Mouse (Mus musculus) liver (tissue): ENCODE data around the gene Fam155a.
"Not testable (repeated sequence)": the region's sequence is repeated elsewhere in the genome, so short reads cannot be mapped to it uniquely, and the experiment has no call there.

ENCODE experiments used
- DNase-seq: peaks from one replicate; pipeline ENCODE4 v3.0.0-alpha.2; 2020; ENCODE audit warnings: mixed read lengths

Fam155a gene

DNA sequence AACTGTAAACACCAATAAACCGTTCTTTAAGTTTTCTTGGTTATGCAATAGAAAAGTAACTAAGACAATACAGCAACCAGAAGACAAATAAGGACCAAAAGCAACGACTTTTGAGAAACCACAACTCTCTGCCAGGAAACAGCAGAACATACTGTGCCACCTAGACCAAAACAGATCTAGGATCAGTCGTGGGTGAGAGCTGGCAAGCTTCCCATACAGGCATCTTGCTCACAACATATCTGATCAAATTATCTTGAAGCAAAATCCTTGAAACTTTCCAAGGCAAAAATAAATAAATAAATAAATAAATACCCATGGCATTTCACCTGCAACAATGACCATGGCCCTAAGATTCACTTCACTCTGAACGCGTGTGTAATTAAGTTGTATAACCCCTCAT lies 376.3 kb downstream of the Fam155a start:
- DNase-seq, result no peak

DNA sequence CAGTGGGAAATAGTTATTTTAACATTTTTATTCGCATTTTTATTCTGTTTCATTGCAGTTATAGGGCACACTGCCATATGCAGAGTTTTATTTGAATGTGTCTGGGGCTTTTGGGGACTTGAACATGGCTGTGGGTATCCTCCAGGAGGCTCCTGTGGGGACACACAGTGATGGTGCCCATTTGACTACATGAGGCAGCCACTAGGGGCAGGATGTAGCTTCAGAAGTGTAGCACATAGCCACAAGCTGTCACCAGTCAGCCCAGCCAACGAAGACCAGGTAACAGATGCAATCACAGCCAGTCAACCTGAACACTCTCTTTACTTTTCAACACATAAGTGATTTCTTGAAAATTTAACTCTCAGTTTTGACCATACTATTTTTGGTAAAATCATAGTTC lies 377.7 kb downstream of the Fam155a start:
- DNase-seq, result no peak

DNA sequence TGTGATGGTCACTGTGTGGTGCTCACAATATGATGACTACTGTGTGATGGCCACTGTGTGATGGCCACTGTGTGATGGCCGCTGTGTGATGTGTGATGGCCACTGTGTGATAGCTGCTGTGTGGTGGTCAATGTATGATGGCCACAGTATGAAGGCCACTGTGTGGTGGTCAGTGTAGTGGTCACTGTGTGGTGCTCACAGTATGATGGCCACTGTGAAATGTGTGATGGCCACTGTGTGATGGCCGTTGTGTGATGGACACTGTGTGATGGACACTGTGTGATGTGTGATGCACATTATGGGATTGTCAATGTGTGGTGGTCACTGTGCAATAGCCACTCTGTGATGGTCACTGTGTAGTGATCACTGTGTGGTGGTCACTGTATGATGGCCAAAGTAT lies 380.7 kb downstream of the Fam155a start:
- not testable (repeated sequence) for DNase-seq

DNA sequence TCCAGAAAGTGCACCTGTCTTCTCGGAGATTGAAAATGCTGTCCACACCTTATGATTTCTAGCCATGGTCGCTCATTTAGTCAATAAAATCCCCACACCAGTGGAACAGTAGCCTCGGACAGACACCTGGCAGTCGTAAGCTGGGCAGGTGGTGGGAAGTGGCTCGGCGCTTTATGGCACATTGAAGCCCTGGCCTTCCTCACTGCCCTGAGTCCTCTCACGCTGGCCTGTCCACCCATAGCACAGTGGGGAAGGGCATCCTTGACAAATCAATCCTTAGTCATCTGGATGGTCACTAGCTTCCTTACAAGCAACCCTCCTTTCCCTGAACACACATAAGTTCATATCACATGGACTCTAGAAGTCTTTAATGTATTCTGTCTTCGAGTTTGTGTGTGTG lies 401.8 kb downstream of the Fam155a start:
- DNase-seq, result no peak

DNA sequence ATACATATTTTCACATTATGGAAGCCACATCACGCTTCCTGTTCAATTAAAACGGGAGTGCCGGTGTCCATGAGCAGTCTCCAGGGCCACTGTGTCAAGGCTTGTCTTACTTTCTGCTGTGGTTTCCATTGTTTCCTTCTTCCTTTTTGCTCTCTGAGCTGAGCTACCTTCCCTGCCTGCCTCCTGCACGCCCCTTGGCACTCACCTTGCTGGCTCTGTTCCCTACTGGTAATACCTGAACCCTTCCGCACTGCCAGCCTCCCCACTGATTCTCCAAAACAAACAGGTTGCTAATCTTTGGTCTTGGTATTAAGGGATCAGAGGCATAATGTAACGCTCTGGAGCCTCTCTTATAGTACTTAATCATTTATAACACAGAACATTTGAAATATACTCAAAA lies 403.2 kb downstream of the Fam155a start:
- DNase-seq, result no peak

DNA sequence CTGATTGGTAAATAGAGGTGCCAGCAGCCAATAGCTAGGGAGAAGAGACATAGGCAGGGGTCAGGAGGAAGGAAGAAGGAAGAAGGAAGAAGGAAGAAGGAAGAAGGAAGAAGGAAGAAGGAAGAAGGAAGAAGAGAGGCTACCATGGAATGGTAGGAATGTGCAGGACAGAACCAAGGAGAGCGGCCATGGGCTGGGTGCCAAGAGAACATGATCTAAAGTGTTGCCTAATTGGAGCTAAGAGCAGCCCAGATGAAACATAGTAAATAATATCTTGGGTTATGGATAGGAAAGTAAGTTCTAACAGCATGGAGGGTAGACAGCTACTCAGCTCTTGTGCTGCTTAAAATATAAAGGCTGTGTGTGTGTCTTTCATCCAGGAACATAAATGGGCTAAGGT lies 405.6 kb downstream of the Fam155a start:
- DNase-seq, result no peak

DNA sequence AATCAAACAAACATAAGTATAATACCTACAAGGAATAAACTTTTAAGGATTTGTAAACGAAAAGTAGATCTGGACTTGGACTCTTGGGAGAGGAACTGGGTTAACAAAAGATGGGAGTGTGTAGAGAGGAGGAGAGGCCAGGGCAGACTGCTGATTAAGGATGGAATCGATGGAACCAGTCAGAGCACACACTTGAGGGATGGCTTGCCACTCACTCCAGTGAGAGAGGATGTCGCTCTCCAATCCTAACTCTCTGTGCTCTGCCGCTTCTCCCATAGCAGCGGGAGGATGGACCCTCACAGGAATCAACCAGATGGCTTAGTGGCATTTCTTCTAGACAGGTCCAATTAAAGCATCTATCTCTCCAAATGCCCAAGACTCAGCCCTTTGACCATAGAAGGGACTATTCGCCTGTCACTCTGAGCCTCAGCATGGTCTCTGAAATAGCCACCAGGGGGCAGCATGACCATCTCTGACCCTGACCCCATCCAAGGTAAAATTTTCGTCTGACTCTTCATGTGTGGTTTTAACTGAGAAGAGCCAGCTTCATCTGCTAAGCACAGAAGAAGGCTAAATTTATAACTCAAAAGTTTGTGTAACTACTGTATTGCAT lies 422.3 kb downstream of the Fam155a start:
- DNase-seq, result peak; percentile 16

DNA sequence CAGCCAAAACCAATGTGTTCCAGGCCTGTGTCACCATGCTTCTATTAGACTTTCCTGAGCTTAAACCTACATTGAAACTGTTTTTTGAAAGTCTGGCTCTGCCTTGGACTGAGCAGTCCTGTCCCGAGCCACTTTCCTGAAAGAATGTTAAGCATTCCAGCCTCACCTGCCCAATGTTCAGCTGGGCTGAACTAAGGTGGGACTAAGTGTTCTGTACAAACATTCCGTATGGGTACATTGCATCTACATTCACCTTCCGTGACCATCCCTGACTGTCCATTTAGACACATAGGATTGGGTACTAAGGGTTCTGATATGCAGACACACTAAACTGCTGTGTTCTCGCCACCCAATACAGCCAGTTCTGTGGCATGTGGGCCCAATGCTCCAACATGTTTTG lies 423.8 kb downstream of the Fam155a start:
- no peak for DNase-seq

DNA sequence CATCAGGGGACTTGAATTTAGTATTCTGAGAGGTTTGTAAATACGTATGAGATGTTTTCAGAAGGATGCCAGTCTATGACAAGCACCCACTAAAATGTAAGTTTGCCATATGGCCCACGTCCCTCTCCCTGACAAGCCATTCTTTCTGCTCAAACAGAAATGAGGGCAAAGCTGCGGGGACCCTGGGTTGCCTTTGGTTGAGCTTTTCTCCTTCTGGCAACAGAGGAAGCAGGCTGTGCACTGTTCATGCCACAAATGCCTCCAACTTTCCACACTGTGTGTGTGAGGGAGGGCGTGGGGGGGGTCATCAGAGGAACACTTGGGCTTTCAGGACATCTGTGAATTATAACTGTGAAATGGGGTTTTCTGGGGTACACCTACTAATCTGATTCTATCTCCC lies 426.8 kb downstream of the Fam155a start:
- DNase-seq, result no peak

DNA sequence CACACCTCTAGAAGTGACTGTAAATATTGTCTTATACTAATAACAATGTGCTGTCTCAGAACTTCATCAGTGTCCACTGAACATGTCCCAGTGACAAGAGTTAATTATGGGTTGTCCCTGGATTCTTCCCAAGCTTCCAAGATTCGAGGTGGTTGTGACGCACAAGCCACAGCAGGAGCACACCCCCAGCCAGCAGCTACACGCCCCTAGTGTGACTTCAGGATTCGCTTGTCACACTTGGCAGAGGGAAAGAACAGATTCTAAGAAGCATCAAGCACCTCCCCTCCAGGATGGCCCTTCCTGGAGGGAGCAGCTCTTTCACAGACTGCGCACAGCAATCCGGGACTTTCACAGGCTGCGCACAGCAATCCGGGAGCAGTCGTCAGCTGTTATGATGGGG lies 428.0 kb downstream of the Fam155a start:
- DNase-seq, result no peak

DNA sequence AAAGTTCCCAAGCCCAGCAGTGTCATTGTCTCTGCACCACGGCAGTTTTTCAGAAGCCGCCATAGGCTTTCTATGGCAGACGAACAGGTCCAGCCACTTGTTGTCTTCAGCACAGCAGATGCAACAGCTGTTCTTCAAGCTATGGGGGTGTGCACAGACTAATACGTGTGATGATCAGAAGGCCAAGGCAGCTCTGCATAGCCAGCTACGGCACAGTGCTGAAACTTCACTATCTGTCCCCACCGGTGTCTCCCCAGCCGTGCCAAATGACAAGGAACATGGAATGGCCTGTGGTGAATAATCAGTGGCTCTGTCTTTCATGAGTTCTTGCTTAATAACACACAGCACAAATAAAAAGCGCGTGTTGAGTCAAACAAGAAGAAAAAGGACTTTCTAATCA lies 428.4 kb downstream of the Fam155a start:
- DNase-seq, result no peak

DNA sequence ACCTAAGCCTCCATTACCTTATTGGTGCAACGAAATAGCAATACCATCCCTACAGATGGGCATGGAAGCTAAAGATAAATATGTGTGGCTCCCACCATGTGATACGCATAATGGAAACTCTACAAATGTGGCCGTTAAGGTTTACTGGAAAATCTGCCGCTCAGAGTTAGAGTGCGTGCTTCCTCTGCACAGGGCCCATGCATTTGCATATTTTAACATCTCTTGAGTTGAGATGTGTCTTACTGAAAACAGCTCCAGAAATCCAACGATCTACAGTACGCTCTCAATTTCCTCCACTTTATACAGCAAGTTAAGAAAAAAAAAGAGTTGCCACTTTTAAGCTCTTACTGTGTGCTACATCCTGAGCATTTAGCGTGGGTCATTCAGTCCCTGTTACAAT lies 433.1 kb downstream of the Fam155a start:
- no peak for DNase-seq

DNA sequence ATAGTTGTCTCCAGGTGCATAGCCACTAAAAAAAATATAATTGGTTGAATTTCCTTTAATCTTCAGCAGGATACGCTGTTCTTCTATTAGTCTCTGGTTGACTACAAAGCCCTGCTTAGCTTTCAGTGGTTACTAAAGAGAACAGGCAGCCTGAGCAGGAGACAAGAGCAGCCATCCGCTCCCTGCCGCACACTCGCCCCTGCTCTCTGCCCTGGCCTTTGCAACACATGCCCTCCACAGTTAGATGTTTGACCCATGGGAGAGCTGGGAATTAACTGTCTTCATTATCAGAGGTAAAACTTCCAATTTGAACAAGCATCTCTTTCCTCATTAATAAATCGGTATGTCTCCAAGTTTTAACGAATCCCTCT lies 435.0 kb downstream of the Fam155a start:
- no peak for DNase-seq

DNA sequence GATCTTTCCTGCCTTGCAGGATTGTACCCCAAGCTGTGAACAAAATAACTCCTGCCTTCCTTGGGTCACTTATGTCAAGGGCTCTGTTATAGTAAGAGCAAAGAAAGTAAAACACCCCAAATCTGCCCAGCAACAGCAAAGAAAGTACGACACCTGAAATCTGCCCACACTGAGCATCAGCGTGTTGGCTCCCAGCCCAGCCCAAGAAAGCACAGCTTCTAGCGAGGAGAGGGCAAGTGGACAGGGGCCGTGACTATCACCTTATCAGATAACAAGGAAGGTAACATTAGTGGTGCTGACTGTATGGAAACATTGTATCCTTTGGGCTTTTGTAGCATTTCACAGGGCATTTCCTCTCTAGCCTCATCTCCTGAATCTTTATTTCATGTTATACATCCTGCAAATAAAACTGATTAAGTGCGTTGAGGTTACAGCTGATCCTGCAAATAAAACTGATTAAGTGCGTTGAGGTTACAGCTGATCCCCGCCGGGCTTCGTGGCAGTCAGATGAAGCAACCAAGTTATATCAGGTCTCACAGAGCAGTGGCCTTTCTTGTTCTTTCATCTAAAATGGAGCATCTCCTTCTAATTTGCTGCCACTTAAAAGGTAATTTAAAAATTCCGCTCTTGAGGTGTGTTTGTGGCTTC lies 435.6 kb downstream of the Fam155a start:
- DNase-seq, result no peak

DNA sequence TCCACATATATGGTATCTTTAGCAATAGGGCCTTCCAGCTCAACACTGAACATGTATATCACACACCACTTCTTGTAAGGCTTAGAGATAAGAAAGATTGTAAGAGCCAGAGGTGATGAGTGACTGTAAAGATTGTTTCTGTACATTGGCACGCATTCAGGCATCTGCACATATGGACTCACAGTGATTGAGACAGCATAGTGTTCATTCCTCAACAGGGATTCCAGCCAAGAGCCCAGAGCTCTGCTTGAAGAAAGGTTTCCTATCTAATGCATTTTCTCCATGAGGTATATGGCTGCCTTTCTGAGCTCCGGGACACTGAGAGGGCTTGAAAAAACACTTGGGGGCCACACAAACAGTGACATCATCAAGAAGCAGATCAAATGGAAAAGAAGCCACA lies 438.2 kb downstream of the Fam155a start:
- DNase-seq, result no peak

DNA sequence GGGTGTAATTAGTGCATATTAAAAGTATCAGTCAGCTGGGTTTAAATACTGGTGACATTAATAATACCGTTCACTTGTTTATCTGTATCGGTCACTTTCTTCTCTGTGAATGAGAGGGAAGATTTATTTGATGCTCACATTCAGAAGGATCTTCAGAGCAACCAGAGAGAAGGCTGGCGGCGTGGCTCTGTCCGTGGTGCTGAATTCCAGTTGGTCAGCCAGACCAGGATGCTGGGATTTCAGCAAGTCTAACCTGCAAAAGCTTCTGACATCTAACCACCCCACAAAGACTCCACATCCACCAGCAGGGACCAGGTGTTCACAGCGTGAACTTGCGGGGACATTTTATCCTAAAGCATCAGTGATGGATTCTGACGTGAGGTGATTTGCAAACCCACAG lies 461.5 kb downstream of the Fam155a start:
- DNase-seq, result peak; percentile 50

DNA sequence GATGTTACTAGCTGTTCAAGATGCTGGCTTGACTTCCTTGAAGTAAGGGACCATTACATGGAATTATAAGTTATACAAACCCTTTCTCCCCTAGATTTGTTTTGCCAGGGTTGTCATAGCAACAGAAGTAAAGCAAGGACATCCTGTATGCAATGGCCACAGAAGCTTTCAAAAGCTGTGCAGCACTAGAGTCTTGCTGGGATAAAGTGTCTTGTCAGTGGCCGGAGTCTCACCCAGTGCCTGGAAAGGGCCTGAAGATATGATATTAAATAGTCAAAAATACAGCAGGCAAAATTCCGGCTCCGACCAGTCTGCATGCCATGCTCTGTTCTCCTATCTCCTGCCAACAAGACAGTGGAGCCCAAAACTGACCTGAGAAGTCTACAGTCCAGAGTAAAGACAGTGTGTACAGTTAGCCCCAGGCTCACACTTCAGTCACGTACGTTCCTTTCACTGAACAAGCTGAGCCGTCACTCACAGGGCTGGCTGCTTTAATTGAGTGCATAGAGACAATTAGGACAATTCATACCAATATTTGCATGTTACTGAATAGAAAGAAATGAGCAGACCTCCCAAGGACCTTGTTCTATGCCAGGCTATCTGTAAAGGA lies 467.3 kb downstream of the Fam155a start:
- no peak for DNase-seq

DNA sequence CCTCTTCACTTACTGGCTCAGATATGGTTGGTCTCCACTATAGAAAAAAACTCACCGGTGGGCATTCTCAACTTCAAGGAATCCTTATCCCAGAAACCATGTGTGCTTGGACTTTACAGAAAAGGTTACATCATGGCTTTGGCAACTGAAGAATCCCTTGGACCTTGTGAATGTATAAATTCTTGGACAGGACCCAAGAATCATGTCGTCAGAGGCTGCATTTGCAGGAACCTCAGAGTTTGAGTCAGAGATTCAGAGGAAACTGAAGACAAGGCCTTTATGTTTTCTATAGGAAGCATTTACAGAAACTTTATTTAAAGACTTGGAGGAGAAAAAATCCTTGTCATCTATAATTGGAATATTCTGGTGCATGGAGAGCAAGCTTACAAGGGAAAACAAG lies 475.9 kb downstream of the Fam155a start:
- DNase-seq, result no peak

DNA sequence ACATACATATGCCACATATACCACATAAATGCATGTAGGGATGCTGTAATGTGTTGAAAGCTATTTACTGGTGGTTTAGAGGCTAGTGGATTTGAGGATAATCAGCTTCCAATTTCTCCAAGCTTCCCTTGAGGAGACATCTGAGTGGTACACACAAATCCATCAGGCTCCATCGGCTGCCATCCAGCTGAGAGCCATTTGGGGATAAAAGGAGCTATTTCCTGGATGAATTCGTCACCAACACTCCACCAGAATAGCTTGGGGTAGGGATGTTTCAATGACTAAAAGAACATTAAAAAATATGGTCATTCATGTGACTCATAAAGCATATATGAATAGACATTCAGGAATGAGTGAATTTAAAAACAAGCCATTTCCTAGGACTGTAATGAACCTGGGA lies 478.4 kb downstream of the Fam155a start:
- no peak for DNase-seq

DNA sequence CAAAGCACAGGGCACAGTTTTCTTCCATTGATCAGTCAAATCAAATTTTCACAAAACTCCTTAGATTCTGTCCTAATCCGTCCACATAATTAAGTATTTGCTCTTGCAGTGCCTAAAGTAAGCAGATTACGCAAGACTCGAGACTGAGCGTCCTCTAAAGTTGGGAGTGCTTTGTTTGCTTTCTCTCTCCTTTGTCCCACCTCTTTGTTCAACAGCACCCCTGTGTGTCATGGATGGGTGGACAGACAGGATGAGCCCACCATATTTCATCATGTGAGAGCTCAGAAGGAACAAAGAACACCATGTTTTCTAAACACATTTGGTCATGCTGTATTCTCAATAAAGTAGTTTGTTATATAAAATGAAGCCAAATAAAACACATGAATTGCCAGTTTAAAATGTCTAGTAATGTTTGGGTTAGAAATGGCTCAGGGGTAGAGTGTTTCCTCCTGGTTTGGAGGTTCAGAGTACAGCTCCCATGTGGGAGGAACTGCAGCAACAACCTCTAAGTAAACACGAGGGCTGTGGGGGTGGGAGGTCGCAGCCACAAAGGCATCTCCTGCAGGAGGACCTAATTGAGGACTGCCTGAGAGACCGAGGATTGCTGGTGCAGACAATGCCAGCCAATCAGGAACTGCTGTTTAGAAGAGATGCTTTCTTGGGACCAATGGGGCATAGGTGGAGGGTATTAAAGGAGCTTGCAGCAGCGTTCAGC lies 482.8 kb downstream of the Fam155a start:
- no peak for DNase-seq

DNA sequence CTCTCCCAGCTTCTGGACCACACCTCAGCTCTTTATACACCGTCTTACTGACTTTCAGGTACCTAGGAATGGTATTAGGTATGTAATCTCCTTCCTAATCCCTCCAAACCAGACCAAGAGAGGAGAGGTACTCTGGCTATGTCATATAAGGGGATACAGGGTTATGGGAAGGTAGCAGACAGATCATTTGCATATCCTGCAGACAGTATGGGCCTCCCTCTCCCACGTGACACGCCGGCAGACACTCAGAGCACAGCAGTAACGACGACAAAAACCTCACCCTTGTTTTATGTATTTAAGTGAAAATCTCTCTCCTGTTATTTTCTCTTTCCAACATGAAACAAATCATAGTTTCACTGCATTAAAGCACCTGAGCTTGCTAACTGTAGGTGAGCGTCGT lies 496.8 kb downstream of the Fam155a start:
- DNase-seq, result no peak

DNA sequence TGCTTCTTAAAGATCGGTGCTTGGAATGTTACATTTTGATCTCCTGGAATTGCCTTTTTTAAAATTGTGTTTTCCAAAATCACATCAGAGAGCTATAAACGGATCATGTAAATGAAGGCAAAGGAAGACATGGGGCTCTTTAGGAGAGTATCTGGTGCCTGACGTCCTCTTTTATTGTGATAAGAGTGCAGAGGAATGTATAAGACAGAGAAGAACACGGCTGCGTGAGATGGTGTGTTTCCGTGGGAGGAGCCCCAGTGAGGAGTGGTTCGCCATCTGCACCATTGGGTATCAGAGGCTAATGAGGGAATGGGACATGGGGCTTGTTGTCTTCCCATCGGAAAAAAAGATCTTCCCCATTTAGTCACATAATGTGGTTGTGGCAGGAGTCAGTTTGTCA lies 506.6 kb downstream of the Fam155a start:
- no peak for DNase-seq

DNA sequence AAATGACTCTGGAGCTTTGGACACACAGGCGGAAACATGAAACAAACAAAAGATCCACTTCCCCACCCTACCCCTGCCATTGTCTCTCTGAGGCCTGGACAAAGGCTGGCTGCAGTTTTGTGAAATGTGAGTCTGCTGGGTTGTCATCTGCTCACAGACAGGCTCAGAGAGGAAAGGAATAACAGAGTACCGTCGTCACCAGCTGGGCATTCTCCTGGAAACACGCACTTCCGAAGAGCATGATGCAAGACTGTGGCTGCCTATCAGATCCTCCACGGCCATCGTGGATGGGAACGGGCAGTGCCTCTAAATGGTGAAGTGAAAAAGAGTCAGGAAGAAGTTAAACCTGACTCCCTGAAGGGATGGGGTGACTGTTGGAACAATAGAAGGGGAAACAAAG lies 509.4 kb downstream of the Fam155a start:
- DNase-seq, result no peak

DNA sequence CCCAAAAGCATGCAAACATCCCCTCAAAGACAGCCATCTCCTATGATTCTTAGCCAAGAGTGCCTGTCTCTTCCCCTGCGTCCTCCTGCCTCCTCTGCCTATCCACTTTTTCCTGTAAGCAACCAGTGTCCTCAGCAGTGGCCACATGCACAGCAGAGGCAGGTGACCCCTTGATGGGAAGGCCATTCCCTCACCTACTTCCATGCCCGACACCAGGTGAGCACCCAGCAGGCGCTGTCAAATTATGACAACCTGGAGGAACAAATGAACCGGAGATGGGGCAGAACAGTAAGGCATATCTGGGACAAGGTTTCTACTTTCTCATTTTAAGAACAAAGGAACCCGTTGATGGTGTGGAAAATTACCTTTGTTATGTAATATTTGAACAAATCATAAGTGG lies 515.6 kb downstream of the Fam155a start:
- no peak for DNase-seq
